Mouse (Mus musculus): ENCODE results near the gene Ptprn2. TPM values are rescaled to one million over a fixed set of nuclear protein-coding genes. Genes with fewer than 3 reads are reported as not detected.

The Ptprn2 gene
- total RNA-seq, 2 experiments from 2014 or later, result not detected

GRCm38 (mm10) chr12:117035243-117035642 lies 549.7 kb downstream of the Ptprn2 start:
- ATAC-seq (replicated peaks; ENCODE audit: poor library complexity, severe bottlenecking), result peak; percentile 82

GRCm38 (mm10) chr12:117039411-117039810 lies 553.9 kb downstream of the Ptprn2 start:
- no peak for ATAC-seq (replicated peaks; ENCODE audit: poor library complexity, severe bottlenecking)

- ATAC-seq (replicated peaks; ENCODE audit: poor library complexity, severe bottlenecking), result no peak
These were observed 555.9 kb downstream of the Ptprn2 start for GRCm38 (mm10) chr12:117041409-117041808.

DNA sequence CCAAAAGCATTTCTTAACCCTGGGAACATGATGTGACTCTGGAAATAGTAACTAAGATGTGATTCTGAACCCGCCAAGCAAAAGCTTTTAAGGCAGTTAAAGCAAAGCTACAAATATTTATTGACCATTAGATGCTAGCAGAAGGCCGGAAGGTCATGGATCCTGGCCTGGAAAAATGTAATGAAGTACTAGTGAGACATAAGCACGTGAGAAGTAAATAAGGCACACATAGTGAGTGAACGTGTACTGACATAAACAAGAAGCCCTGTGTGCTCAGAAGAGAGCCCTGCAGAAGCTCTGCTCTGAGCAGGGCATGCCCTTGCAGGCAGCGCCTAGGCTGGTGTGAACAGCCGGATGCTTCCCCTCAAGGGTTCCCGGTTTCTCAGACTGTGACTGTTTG lies 557.2 kb downstream of the Ptprn2 start:
- ATAC-seq (replicated peaks; ENCODE audit: poor library complexity, severe bottlenecking), result no peak

DNA sequence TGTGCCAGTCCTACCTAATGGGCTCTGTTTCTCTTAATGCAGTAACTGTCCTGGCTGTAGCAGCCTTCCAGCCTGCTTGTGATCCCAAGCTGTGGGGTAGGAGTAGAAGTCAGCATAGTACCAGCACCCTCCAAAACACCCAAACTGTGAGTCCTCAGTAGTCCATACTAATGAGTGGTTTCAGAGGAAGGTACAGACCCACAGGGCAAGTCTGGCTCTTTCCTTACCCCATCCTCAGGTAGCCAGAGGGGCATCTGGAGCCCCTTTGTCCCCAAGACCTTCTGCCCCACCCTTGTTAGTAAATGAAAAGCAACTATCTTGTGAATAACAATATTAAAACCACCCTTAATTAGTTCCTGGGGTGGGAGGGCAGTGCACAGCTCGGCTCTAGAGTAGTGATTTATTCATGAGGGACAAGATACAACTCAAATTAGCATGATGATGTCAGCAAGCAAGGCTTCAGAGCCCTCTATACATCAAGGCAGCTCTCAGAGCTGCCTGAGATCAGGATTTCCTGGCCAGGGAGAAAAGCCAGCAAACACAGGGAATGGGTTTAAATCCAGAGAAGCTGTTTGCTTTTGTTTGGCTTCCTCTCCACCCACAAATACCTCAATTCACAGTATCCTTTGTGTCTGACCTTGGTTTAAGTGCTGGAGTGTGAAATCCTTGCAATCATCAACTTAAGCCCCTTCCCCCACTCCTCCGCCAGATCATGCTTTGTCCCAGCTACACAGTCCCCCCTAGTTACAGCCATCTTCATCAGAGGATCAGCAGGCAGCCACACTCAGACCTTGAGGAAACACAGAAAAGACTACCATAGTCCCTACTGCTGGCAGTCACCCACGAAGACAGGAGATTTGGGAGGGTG lies 562.1 kb downstream of the Ptprn2 start:
- no peak for ATAC-seq (replicated peaks; ENCODE audit: poor library complexity, severe bottlenecking)

GRCm38 (mm10) chr12:117049829-117050228 lies 564.3 kb downstream of the Ptprn2 start:
- ATAC-seq (replicated peaks; ENCODE audit: poor library complexity, severe bottlenecking), result no peak

DNA sequence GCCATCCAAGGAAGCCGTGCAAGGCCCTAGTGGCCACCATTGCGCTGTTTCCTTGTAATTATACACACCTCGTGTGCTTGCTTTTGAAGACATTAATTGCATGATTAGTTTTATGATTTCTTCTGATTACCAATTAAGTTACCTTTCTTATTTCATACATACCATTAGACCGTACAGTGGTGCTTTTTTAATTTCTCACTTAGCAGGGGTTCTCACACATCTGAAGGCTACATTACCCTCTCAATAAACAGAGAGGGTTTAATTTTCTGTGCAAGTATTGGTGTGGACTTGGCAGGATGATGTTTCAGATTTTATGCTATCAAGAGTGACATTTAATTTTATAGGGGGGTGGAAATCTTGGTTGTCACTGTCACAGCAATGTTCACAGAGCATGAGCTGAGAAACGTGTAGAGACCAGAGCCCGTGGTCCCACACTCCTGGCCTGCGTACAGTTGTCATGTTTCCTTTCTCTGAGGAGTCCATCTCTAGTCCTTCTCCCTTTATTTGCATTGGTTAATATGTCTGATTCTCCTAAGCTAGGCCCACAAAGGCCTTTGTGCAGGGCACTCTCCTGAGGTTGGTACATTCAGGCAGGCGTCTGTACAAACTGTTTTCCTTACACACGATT lies 567.8 kb downstream of the Ptprn2 start:
- no peak for ATAC-seq (replicated peaks; ENCODE audit: poor library complexity, severe bottlenecking)

GRCm38 (mm10) chr12:117053851-117054769 lies 568.6 kb downstream of the Ptprn2 start:
- no peak for ATAC-seq (replicated peaks; ENCODE audit: poor library complexity, severe bottlenecking)

DNA sequence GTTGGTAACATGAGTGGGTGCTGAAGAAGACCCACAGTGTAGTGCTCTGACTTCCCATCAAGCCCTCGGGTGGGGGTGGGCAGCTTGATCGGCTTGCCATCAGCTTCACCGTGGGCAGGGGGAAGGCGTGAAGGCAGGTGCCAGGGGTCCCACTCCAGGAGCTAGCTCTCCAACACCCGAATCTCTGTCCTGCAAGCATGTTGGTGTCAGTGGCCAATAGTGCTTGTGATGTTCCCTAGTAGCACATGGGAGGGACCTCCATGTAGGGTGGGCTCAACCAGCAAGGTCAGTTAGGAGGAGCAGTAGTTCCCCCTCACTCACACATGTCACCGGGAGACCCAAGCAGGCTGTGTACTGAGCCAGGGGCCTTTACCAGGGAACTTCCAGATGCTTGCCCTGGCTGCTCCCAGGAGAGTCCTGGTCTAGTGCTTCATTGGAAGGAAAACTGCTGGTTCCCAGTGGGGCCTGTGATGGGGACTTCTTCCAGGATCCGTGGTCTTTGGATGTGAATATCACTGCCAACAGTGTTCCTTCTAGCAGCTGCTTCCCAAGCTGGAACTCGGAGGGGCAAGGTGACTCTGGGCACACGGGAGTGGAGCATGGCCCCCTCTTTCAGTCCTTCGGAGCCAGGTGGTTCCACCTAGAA lies 569.5 kb downstream of the Ptprn2 start:
- no peak for ATAC-seq (replicated peaks; ENCODE audit: poor library complexity, severe bottlenecking)

GRCm38 (mm10) chr12:117058184-117058958 lies 572.9 kb downstream of the Ptprn2 start:
- no peak for ATAC-seq (replicated peaks; ENCODE audit: poor library complexity, severe bottlenecking)

DNA sequence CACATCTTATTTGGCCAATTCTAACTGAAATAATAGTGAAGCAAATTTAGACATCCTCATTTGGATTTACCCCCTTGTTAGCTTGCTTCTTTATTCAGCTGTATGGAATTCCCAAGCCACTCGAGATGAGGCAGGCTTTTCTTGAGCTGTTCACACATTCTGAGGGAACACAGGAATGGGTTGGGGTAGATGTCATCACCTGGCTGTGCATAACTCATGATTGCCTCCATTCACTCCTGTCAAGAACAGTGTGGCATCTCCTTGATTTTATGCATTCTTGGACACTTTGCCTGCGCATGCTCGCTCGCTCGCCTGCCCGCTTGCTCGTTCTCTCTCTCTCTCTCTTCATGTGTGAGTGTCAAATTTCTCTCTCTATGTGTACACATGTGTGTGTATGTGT lies 573.5 kb downstream of the Ptprn2 start:
- no peak for ATAC-seq (replicated peaks; ENCODE audit: poor library complexity, severe bottlenecking)

- ATAC-seq (replicated peaks; ENCODE audit: poor library complexity, severe bottlenecking), result peak; percentile 94
These were observed 592.1 kb downstream of the Ptprn2 start for GRCm38 (mm10) chr12:117077664-117078063.

GRCm38 (mm10) chr12:117078945-117079344 lies 593.4 kb downstream of the Ptprn2 start:
- ATAC-seq (replicated peaks; ENCODE audit: poor library complexity, severe bottlenecking), result no peak

DNA sequence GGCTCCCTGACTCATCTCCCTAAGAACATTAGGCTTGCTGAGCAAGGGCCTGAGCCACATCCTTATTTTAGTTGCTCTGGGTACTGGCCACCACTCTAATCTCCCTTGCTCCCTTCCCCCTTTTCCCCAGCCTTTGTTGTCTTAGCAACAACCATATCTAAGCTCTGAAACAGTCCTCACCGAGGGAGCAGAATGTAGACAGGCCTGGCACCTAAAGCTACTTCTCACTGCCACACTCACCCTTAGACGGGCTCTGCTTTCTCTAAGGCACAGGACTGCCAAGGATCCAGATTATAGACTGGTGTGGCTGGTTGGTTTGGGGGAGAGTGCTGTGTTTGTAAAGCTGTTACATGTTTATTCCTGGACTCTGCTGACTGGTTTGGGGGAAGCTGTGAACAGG lies 594.2 kb downstream of the Ptprn2 start:
- ATAC-seq (replicated peaks; ENCODE audit: poor library complexity, severe bottlenecking), result no peak

GRCm38 (mm10) chr12:117083856-117084701 lies 598.6 kb downstream of the Ptprn2 start:
- no peak for ATAC-seq (replicated peaks; ENCODE audit: poor library complexity, severe bottlenecking)

- ATAC-seq (replicated peaks; ENCODE audit: poor library complexity, severe bottlenecking), result no peak
These were observed 599.3 kb downstream of the Ptprn2 start for GRCm38 (mm10) chr12:117084702-117085409.

GRCm38 (mm10) chr12:117085661-117086335 lies 600.3 kb downstream of the Ptprn2 start:
- ATAC-seq (replicated peaks; ENCODE audit: poor library complexity, severe bottlenecking), result no peak
